Mouse (Mus musculus) intestine, postnatal 0 days (tissue): ENCODE measurements at regions not wholly inside any gene's neighbourhood (a gene's known extent, or its start where the extent isn't known, plus 50 kb on each side); places are given as distances from the start of the nearest gene placed in this dataset.

Experiments used
- ATAC-seq: fragments of 200-750 bp; cut with Nextera tagmentation; 2 replicates; pipeline ENCODE4 v1.8.0; 2017; ENCODE audit warnings: mild to moderate bottlenecking, moderate TSS enrichment, moderate library complexity
- H3K27ac ChIP-seq: fragments of 300-500 bp; sonication (generic); 2 replicates; pipeline ENCODE4 v1.5.1; 2014; ENCODE audit warnings: mild to moderate bottlenecking, low read depth, low read length, moderate library complexity
- H3K27me3 ChIP-seq: fragments of 300-500 bp; sonication (generic); replicated peaks from 2 replicates; pipeline ENCODE4 v1.6.1; 2014; ENCODE audit warnings: low read length, mixed read lengths; ENCODE audit not compliant: control insufficient read depth, insufficient read depth
- H3K36me3 ChIP-seq: fragments of 300-500 bp; sonication (generic); 2 replicates; pipeline ENCODE4 v1.6.1; 2014; ENCODE audit warnings: mild to moderate bottlenecking, moderate library complexity; ENCODE audit not compliant: control insufficient read depth, insufficient read depth
- H3K4me1 ChIP-seq: fragments of 300-500 bp; sonication (generic); replicated peaks from 2 replicates; pipeline ENCODE4 v1.6.1; 2014; ENCODE audit warnings: antibody characterized with exemption, low read length, mixed read lengths; ENCODE audit not compliant: control insufficient read depth, insufficient read depth
- H3K4me2 ChIP-seq: fragments of 300-500 bp; sonication (generic); replicated peaks from 2 replicates; pipeline ENCODE4 v1.6.1; 2014; ENCODE audit warnings: low read depth, mild to moderate bottlenecking, moderate library complexity
- H3K4me3 ChIP-seq: fragments of 300-500 bp; sonication (generic); 2 replicates; pipeline ENCODE4 v1.5.1; 2014; ENCODE audit warnings: low read depth, low read length
- H3K9ac ChIP-seq: fragments of 300-500 bp; sonication (generic); 2 replicates; pipeline ENCODE4 v1.6.1; 2014; ENCODE audit warnings: mild to moderate bottlenecking, low read depth, low read length
- H3K9me3 ChIP-seq: fragments of 300-500 bp; sonication (generic); 2 replicates; pipeline ENCODE4 v1.6.1; 2016; ENCODE audit warnings: mixed run types; ENCODE audit not compliant: control insufficient read depth
- CTCF ChIP-seq: sonication (generic); IDR thresholded peaks from 2 replicates; pipeline ENCODE4 v1.5.1; 2016; ENCODE audit warnings: low read depth, mild to moderate bottlenecking, control low read depth, antibody characterized with exemption, moderate library complexity
- WGBS: fragments of 180-500 bp; shearing (Covaris S2); extraction: QIAGEN DNeasy Blood & Tissue Kit; methylation state at CpG from one replicate; pipeline ENCODE4 v1.1.7; 2014; 5-methylcytosine and 5-hydroxymethylcytosine counted together

DNA sequence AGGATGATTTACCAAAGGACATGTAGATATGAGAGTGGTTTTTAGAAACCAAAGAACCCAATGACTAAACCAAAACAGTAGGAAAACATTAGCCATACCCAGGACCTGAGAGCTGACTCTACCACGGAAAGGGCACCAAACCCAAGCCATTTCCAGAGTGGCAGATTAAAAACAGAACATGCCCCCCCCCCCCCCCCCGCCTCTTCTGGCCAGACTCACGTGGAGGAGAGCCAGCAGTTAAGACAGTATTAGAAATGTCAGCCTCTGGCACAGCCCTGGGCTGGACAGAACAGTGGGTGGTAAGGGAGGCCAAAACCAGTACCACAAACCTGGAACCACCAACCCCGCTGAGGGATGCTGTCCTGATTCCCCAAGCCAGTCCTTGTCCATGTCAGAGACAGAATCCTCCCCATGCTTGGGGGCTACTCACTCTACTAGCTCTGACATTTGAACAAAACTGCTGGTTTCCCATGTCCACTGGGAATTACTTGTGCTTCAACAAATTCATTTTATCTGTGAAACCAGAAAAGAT lies 224.7 kb upstream of the Jmjd1c start:
- no peaks in the 10 kb centered on the region for H3K4me1 ChIP-seq
- TF ChIP-seq CTCF, result no peak
- H3K4me3 ChIP-seq, result no peak overlapping the region
- WGBS, result 83% methylated on average over 2 of the region's 4 CpGs
- H3K4me2 ChIP-seq, result no peak overlapping the region
- no peaks in the 10 kb centered on the region for H3K9me3 ChIP-seq
- ATAC-seq, result no peak
- no peaks in the 10 kb centered on the region for H3K27me3 ChIP-seq
- H3K36me3 ChIP-seq, result no peaks in the 10 kb centered on the region
- no peak overlapping the region for H3K27ac ChIP-seq
- no peak overlapping the region for H3K9ac ChIP-seq

DNA sequence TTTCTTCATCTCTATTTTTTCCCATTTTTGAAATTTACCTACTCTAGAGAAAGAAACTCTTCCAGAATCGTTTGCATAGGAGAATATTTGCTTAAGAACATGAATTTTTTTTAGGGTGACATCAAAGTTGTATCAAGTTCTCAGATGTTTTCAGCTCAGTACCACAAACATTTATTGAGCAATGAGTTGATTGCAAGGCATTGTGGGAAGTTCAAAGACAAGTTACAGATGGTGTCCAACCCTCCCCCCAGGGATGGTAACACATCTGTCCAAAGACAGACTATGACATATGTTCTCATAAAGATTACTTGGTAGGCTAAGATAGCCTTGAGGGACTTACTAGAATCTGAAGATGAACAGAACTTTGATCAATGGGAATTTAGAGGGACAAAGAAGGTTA lies 224.3 kb upstream of the Jmjd1c start:
- Histone ChIP-seq H3K27ac (no peak overlapping the region), H3K4me2 (no peak overlapping the region), H3K4me1 (no peaks in the 10 kb centered on the region), H3K27me3 (no peaks in the 10 kb centered on the region), H3K9me3 (no peaks in the 10 kb centered on the region), H3K9ac (no peak overlapping the region), H3K4me3 (no peak overlapping the region), H3K36me3 (no peaks in the 10 kb centered on the region)
- 64% methylated on average over 1 of the region's 1 CpGs for WGBS
- no peak for ATAC-seq
- TF ChIP-seq CTCF, result no peak

DNA sequence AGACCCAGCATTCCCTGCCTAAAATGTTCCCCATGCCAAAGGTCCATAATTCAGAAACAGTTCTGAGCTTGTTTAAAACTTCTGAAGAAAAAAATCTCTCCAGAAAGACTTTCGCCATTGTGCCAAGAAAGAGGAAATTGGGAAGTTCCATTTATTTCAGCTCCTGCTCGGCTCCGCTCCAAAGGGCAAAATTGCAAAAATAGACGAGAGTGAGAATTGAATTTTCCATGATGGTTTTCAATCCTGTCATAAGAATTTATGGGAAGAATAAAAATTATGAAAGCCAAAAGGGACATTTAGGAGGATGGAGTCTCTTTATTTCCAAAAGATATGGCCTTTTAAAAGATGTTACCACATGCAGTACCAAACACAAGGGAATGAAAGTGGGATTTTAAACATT lies 222.5 kb upstream of the Jmjd1c start:
- TF ChIP-seq CTCF, result no peak
- no peaks in the 10 kb centered on the region for H3K4me1 ChIP-seq
- H3K4me2 ChIP-seq, result no peak overlapping the region
- 93% methylated on average over 4 of the region's 4 CpGs for WGBS
- no peak overlapping the region for H3K27ac ChIP-seq
- no peaks in the 10 kb centered on the region for H3K9me3 ChIP-seq
- H3K36me3 ChIP-seq, result no peaks in the 10 kb centered on the region
- no peak overlapping the region for H3K9ac ChIP-seq
- no peaks in the 10 kb centered on the region for H3K27me3 ChIP-seq
- no peak for ATAC-seq
- H3K4me3 ChIP-seq, result no peak overlapping the region

DNA sequence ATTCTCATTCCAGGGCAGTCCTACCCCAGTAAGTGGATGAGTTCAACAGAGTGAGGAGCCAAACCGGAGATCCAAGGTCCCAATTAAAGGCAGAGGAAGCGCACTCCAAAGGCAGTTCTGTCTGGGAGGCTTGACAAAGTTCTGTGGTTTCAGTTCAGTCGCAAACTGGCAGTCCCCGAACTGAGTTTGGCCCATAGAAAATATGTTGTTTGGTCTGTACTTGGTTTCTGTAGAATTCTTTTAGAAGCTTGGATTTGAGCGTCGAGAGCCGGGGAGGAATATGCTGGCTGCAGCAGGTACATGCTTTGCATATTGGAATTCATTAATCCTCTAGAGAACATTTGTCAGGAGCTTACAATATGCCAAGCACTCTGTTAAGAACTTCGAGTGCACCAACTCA lies 216.9 kb upstream of the Jmjd1c start:
- Histone ChIP-seq H3K27me3 (no peaks in the 10 kb centered on the region), H3K27ac (no peak overlapping the region), H3K4me1 (no peaks in the 10 kb centered on the region), H3K9ac (no peak overlapping the region), H3K4me3 (no peak overlapping the region), H3K36me3 (no peaks in the 10 kb centered on the region), H3K9me3 (no peaks in the 10 kb centered on the region), H3K4me2 (no peak overlapping the region)
- TF ChIP-seq CTCF, result no peak
- no peak for ATAC-seq
- WGBS, result 84% methylated on average over 8 of the region's 8 CpGs

DNA sequence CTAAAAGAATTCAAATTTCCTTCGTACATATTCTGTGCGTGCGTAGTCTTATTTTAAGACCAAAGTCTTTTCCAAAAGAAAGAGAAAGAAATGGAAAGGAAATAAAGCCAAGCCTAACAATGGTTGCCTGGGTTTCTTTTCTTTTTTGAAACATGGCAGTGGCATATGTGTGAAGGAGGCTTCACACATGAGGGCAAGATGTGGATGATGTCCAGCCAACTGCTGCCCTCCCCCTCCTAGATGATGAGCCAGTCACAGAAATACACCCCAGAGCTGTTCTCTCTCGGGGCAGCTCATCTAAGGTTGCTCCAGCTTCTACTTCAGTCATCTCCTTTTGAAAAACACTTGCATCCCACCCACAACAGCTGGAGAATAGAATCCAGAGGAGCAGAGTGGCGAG lies 213.1 kb upstream of the Jmjd1c start:
- WGBS, result 82% methylated on average over 5 of the region's 5 CpGs
- H3K27ac ChIP-seq, result no peak overlapping the region

DNA sequence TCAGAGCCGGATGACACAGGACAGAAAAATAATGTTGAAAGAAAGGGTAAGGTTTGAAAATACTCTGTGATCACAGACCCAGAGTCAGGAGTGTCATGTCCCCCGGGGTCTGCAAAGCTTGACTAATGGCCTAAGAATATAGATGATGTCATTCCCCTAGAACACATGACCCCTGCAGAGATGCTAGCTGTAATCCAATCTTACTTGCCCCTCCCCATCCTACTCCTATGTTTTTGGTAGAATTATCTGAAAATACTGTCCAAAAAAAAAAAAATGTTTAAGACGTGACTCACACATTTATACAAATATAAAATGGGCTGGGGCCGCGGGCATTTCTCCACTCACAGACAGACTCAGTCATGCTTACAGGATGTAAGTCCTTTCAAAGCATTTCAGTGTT lies 210.3 kb upstream of the Jmjd1c start:
- WGBS, result 83% methylated on average over 5 of the region's 5 CpGs
- H3K27ac ChIP-seq, result no peak overlapping the region
- no peaks in the 10 kb centered on the region for H3K9me3 ChIP-seq
- ATAC-seq, result no peak
- TF ChIP-seq CTCF, result no peak
- no peak overlapping the region for H3K9ac ChIP-seq
- no peaks in the 10 kb centered on the region for H3K27me3 ChIP-seq
- no peaks in the 10 kb centered on the region for H3K4me1 ChIP-seq
- H3K4me2 ChIP-seq, result no peak overlapping the region
- H3K36me3 ChIP-seq, result no peaks in the 10 kb centered on the region
- no peak overlapping the region for H3K4me3 ChIP-seq

More for the DNA sequence above, 213.1 kb upstream of the Jmjd1c start:
- Histone ChIP-seq H3K36me3 (no peaks in the 10 kb centered on the region), H3K9ac (no peak overlapping the region), H3K9me3 (no peaks in the 10 kb centered on the region), H3K4me3 (no peak overlapping the region), H3K27me3 (no peaks in the 10 kb centered on the region), H3K4me2 (no peak overlapping the region), H3K4me1 (no peaks in the 10 kb centered on the region)
- no peak for TF ChIP-seq CTCF
- no peak for ATAC-seq
